Mouse (Mus musculus) kidney, postnatal 4 days (tissue): ENCODE results near the gene Filip1l.

Source experiments
- DNase-seq, 2 experiments: peaks; one replicate each; pipeline ENCODE4 v3.0.0; 2021; ENCODE audit warnings: mixed read lengths in 2 of 2

The Filip1l gene

DNA sequence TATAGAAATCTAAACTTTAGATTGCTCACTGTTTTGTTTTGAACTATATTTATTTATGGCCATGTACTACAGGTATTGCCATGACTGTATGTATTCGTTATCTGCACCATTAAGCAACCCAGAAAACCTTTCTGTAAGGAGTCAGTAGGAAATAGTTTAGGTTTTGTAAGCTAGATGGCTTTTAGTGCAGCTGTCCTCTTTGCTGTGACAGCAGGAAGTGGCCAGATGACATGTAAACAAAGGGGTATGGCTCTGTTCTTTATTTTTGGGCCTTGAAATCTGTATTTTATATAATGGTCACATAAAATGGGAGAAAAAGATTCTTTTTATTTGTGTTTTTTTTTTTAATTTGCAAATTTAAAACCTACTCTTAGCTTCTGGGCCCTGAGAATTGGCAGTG is 181.9 kb downstream of the Filip1l start:
- DNase-seq, result no peak

DNA sequence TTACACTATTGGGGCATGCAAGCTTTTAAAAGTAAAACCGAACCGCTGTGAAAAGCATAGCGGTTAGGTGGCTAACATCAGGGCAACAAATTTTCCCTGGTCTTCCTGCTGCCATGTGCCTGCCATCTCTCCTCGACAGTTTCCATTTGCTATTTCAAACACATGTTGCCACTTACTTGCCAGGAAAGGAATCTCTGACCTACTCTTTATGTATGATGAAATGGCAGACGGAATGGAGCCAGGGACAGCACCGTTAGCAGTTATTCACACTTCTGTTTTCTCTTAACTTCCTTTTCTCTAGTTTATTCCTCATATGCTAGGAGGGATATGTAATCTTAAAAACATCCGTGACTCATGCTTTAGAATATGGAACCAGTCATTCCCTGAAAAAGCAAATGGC is 183.6 kb downstream of the Filip1l start:
- DNase-seq, result no peak

- no peak for DNase-seq
Measured at GRCm38 (mm10) chr16:57543243-57543642, 190.3 kb downstream of the Filip1l start.

DNA sequence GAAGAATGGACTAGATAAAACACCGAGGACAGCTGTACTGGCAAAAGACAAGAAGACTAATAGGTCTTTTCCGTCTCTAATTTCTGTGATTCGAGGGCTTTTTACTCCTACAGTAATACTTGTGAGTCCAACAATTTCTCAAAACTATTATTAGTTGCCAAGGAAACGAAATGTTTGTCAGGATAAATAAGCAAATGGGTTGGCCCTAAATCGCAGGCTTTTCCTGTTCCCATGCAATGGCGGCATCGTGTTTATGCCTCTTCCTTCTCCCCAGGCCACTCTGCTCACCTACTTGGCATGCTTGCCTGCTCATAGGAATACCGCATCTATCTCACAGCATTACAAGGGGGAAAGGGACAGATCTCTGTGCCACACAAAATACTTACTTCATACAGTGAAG is 191.5 kb downstream of the Filip1l start:
- DNase-seq, result no peak

DNA sequence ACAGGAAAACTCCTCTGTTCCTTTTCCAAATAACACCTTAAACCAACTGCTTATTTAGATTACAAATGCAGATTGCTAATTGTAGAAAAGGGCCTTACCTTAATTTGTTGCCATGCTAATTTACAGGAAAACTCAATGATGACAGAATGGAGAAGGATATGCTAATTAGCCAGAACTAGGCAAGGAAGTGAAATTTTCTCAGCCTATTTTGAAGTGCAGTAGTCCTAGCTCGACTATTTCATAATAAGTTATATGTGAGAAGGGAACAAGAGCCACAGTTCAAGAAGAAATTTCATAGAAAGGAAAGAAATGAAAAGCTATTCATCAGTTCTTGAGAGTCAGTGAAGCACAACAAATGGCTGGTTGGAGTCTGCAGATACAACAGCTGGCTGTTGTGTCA is 193.5 kb downstream of the Filip1l start:
- no peak for DNase-seq

DNA sequence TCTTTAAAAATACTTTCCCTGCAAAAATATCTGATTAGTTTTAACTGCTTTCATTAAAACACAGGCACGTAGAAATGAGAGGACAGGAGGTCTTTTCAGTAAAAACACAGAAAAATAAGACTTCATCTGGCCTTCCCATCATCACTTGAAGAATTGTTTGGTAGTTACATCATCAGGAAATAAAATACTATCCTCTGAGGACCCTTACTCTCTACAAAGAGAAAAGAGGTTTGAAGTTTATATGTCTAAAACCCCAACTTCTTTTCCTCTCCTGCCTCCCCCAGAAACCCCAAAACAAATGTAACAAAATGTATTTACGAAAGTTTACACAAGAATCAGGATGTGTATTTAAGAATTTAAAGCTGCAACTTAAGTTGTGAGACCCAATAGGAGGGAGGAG is 195.7 kb downstream of the Filip1l start:
- DNase-seq, result no peak

GRCm38 (mm10) chr16:57549061-57550037 is 196.5 kb downstream of the Filip1l start:
- peak; percentile 83 to 90 for DNase-seq

DNA sequence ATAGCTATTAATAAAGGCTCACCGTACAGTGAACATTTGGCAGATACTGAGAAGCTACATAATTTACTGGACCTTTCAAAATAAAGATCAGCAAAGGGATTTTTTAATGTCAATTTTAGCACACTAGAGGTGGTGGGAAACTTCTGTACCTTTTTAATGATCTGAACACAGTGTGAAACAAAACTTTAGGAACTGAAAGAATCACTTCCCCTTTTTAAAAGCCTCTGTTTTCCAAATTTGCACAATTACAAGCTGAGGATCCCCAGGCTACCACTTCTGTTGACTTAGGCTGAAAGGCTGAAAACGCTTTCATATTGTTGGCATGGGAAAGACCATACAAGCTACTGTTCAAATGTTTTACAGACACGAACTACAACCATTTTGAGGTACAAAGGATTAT is 197.2 kb downstream of the Filip1l start:
- DNase-seq, result no peak

GRCm38 (mm10) chr16:57550817-57551216 is 197.9 kb downstream of the Filip1l start:
- no peak for DNase-seq

DNA sequence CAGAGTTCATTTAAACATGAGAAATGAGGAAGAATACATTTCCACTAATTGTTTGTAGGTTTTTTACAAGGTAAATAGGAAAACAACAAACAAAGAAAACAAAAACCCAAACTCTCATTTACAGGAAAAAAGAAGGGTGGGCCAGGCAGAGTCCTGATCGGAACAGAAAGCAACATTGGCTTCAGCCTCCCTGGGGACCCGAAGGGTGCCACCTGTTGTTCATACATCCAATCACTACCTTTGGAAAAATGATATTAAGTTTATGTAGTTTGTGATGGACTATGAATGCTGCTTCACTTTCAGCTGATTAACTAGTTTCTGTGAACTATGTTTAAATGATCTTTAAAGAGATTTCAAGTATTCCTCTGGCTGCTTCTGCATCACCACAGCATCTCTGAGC is 198.7 kb downstream of the Filip1l start:
- peak in 1 of 2 experiments; percentile 24 for DNase-seq

- no peak for DNase-seq
Measured at GRCm38 (mm10) chr16:57552709-57553108, 199.8 kb downstream of the Filip1l start.

- no peak for DNase-seq
Measured at GRCm38 (mm10) chr16:57553235-57553634, 200.3 kb downstream of the Filip1l start.

DNA sequence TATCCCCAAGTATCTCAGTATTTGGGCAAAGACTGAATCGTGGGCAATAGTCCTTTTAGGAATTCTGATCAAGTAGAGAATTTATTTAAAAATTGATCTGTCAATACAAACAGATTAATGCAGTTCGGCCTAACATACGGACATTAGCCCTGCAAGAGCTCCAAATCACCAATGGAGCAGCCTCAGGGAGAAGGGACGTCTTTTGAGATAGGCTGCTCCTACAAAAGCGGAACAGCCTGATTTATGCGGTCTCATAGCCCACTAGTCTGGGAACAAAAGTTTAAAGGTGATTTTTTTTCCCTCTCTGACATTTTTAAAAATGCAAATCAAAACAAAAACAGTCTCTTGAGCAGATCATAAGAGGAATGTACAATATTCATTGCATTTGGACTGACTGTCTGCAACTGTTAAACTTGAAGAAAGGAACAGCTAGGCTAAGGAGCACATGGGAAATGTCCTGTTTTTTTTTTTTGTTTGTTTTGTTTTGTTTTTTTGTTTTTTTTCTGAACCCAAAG is 202.1 kb downstream of the Filip1l start:
- DNase-seq, result no peak

DNA sequence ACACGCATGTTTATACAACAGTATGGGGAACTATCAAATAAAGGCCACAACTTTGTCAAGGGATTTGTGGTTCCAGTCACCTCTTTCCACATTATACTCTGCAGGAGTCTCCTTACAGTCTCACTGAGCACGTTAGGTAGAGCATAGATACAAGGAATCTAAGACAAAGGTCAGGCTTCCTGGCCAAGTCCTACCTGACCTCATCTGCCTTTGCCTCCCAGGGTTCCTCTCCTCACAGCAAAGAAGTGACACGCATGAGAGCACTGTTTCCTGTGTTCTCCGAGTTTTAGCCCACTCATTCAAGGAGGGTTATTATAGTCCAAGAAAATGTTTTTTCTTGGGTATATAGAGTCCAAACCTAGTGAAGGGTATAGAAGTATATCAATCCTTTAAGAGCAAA is 202.8 kb downstream of the Filip1l start:
- no peak for DNase-seq

DNA sequence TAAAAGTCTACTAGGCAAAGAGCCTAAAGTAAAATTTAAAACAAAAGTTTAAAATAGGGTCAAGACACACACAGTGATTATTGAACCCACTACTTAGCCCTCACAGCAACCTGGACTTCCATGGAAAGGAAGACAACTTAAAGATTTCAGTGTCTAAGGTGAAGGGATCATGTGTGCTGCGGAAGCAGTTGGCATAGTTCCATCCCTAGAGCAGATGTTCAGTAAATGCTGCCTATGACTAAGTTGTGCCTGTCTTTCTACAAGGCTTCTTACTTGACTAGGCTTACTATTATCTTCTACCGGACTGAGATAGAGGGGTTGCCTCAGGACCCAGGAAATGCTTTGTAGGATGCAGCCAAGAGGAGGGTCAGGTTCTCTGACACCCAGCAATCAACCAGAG is 203.4 kb downstream of the Filip1l start:
- no peak for DNase-seq

DNA sequence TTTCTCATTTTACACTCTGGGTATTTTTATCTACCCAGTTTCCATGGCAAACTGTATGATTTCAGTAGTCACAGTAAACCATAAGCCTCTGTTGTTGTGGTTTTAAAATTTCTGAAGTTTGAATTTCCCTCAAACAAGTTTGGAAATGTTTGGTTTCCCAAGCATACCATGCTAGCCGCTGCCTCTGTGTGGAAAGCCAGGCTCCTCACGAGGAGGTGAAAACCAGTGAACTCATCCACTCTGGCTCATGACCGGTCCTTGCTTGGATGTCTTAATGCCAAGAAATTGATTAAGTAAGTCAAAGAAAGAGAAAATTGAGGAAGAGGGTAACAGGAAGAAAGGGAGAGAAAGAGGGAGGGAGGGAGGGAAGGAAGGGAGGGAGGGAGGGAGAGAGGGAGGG is 205.4 kb downstream of the Filip1l start:
- no peak for DNase-seq

DNA sequence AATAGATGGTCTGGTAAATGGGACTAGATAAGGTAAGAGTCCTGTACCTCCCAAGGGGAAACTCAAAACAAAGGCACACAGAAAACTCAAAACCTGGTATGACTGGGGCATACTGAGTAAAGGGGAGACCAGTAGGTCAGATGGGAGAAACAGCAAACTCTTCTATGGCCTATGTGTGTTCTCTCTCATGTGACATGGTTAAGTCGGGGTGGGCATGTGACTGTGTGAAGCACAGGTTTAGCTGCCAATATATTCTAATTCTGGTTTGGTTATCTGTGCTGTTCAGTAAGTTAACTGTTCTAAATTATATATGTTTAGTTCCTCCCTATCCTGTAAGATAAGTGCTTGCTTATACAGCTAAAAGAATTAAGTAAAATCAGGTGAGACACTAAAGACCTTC is 207.3 kb downstream of the Filip1l start:
- DNase-seq, result no peak

DNA sequence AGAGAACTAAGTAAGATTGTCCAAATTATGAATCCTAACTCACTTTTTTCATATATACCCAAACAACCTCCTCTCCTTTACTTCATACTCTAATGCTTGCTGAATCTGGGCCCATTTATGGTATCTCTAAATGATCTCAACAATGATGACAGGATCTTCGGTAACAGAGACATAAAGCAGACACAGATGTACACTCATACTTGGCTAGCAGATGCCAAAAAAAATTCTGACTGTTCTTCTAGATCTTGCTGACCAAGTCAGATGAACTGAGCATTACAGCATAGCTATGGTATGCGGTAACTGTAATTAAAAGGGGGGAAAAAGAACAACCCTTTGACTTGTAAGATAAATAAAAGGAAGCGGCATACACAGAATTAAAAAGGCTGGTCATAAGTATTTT is 210.6 kb downstream of the Filip1l start:
- no peak for DNase-seq

- DNase-seq, result no peak
Measured at GRCm38 (mm10) chr16:57564807-57565206, 211.9 kb downstream of the Filip1l start.

DNA sequence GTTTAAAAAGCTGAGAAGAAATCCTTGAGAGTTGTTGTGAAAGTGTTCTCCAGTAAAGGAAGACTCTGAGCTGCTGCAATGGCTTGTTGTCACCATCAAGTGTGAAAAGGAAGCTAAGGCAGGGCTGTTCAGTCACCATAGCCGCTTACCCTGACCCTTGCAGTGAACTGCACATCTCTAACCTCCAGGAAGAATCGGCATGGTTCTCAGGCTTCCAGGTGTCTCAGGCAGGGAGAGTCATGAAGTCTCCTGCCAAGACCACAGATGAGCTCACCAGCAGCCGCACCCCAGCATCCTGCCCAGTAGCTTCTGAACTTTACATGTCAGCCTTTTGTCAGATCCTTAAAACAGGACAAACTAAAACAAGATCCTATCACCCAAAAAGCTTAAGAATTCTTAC is 213.3 kb downstream of the Filip1l start:
- DNase-seq, result no peak

- no peak for DNase-seq
Measured at GRCm38 (mm10) chr16:57568648-57569404, 215.9 kb downstream of the Filip1l start.

DNA sequence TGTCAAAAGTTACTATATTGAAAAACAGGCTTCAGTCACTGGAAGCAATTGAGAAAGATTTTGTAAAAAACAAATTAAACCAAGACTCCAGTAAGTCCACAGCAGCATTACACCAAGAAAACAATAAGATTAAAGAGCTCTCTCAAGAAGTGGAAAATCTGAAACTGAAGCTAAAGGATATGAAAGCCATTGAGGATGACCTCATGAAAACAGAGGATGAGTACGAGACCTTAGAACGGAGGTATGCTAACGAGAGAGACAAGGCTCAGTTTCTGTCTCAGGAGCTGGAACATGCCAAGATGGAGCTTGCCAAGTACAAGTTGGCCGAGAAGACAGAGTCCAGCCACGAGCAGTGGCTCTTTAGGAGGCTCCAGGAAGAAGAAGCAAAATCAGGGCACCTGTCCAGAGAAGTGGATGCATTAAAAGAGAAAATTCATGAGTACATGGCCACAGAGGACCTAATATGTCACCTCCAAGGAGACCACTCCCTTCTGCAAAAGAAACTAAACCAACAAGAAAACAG is 218.0 kb downstream of the Filip1l start:
- DNase-seq, result no peak

DNA sequence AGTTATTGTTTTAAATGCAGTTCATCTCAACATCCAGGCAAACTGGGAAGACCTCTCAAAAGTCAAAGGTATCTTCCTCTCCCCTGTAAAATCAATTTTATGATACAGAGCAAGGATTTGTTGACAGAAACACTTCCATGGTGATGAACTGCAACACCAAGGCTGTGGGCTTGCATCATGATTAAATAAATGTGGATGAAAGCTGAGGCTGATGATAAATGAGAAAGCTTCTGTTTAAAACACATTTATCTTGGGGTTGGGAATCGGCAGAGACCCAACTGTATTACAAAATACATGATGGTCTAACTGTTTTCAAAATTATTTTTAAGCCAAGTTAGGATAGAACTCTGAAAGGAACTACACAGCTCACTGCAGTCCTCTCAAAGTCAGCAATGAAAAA is 220.9 kb downstream of the Filip1l start:
- DNase-seq, result no peak
